Mouse (Mus musculus): ENCODE data around the gene Crybg2. TPM values are rescaled to one million over a fixed set of nuclear protein-coding genes. Genes with fewer than 3 reads are reported as not detected.

Crybg2 gene
- polyA plus RNA-seq, 1 experiment = 1.0 TPM

- Histone ChIP-seq H3K4me3 (ENCODE audit: insufficient read depth, low read depth, low read length) (no peak overlapping the region), H3K36me3 (ENCODE audit: control insufficient read depth, insufficient read depth, low read length) (no peaks in the 10 kb centered on the region), H3K27me3 (replicated peaks; ENCODE audit: control insufficient read depth, insufficient read depth, low read length) (no peaks in the 10 kb centered on the region), H3K27ac (ENCODE audit: insufficient read depth, low read depth, low read length) (no peak overlapping the region), H3K4me1 (ENCODE audit: control insufficient read depth, insufficient read depth, low read length) (no peaks in the 10 kb centered on the region)
- TF ChIP-seq POLR2A (IDR thresholded peaks at IDR 0.05; ENCODE audit: low read depth, low read length) (no peak), CTCF (conservative IDR thresholded peaks at IDR 0.05; ENCODE audit: insufficient read depth, insufficient read length, low read depth, low read length) (no peak)
- DNase-seq = no peak
- 30% methylated on average over 9 of the region's 9 CpGs for whole genome bisulfite sequencing
These were observed 19.1 kb upstream of the Crybg2 start for GRCm38 (mm10) chr4:134041317-134042123.

- WGBS = 53% methylated on average over 2 of the region's 2 CpGs
- H3K4me3 ChIP-seq (ENCODE audit: insufficient read depth, low read depth, low read length) = no peak overlapping the region
- no peak overlapping the region for H3K27ac ChIP-seq (ENCODE audit: insufficient read depth, low read depth, low read length)
- TF ChIP-seq POLR2A (IDR thresholded peaks at IDR 0.05; ENCODE audit: low read depth, low read length) (no peak), CTCF (conservative IDR thresholded peaks at IDR 0.05; ENCODE audit: insufficient read depth, insufficient read length, low read depth, low read length) (no peak)
- H3K36me3 ChIP-seq (ENCODE audit: control insufficient read depth, insufficient read depth, low read length) = no peaks in the 10 kb centered on the region
- no peaks in the 10 kb centered on the region for H3K27me3 ChIP-seq (replicated peaks; ENCODE audit: control insufficient read depth, insufficient read depth, low read length)
- no peaks in the 10 kb centered on the region for H3K4me1 ChIP-seq (ENCODE audit: control insufficient read depth, insufficient read depth, low read length)
- no peak for DNase-seq
These were observed 17.6 kb upstream of the Crybg2 start for GRCm38 (mm10) chr4:134043041-134043440.

DNA sequence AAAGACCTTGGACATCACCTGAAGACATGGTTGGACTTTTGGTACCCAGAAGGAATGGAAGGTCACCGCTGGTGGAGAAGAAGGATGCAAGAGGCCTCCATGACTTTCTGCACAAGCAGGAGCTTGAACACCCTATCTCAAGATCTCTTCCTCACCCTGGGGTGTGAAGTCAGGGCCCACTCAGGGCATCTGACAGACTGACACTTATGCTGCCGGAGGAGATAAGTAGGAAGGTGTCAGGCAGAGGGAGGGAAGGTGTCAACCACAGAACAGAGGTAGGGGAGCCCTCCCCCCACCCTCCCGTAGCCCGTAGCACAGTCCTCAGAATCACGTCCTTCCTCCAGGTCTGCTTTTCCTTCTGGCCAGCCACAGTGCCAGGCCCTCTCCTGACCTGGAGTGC lies 13.0 kb upstream of the Crybg2 start:
- TF ChIP-seq POLR2A (IDR thresholded peaks at IDR 0.05; ENCODE audit: low read depth, low read length) (no peak), CTCF (conservative IDR thresholded peaks at IDR 0.05; ENCODE audit: insufficient read depth, insufficient read length, low read depth, low read length) (no peak)
- Histone ChIP-seq H3K4me1 (ENCODE audit: control insufficient read depth, insufficient read depth, low read length) (no peaks in the 10 kb centered on the region), H3K27me3 (replicated peaks; ENCODE audit: control insufficient read depth, insufficient read depth, low read length) (no peaks in the 10 kb centered on the region), H3K4me3 (ENCODE audit: insufficient read depth, low read depth, low read length) (no peak overlapping the region), H3K27ac (ENCODE audit: insufficient read depth, low read depth, low read length) (no peak overlapping the region), H3K36me3 (ENCODE audit: control insufficient read depth, insufficient read depth, low read length) (no peaks in the 10 kb centered on the region)
- 70% methylated on average over 5 of the region's 5 CpGs for WGBS
- no peak for DNase-seq

GRCm38 (mm10) chr4:134051912-134052311 lies 8.7 kb upstream of the Crybg2 start:
- WGBS = 82% methylated on average over 5 of the region's 5 CpGs
- TF ChIP-seq POLR2A (IDR thresholded peaks at IDR 0.05; ENCODE audit: low read depth, low read length) (no peak), CTCF (conservative IDR thresholded peaks at IDR 0.05; ENCODE audit: insufficient read depth, insufficient read length, low read depth, low read length) (no peak)
- Histone ChIP-seq H3K4me3 (ENCODE audit: insufficient read depth, low read depth, low read length) (no peak overlapping the region), H3K4me1 (ENCODE audit: control insufficient read depth, insufficient read depth, low read length) (no peaks in the 10 kb centered on the region), H3K27ac (ENCODE audit: insufficient read depth, low read depth, low read length) (no peak overlapping the region), H3K36me3 (ENCODE audit: control insufficient read depth, insufficient read depth, low read length) (no peaks in the 10 kb centered on the region), H3K27me3 (replicated peaks; ENCODE audit: control insufficient read depth, insufficient read depth, low read length) (no peaks in the 10 kb centered on the region)
- DNase-seq = no peak

DNA sequence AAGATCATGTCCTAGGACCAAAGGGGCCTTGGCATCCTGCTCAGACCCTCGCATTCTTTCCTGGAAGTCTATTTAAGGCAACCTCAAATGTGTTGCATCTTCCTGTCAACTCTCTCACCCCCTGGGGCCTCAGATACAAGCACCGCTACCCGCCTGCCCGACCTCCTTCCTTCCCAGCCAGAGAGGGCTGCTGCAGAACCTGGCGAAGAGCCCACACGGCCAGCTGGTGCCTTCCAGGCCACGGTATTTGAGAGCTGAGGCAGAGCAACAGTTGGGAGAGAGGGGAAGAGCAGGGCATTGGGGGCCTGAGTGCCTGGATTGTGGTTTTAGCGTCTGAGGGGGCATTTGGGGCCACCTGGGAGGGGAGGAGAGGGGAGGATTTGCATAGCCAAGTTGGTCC lies 8.1 kb upstream of the Crybg2 start:
- no peak overlapping the region for H3K4me3 ChIP-seq (ENCODE audit: insufficient read depth, low read depth, low read length)
- no peak for DNase-seq
- no peaks in the 10 kb centered on the region for H3K36me3 ChIP-seq (ENCODE audit: control insufficient read depth, insufficient read depth, low read length)
- H3K27me3 ChIP-seq (replicated peaks; ENCODE audit: control insufficient read depth, insufficient read depth, low read length) = no peaks in the 10 kb centered on the region
- no peak overlapping the region for H3K27ac ChIP-seq (ENCODE audit: insufficient read depth, low read depth, low read length)
- no peak for TF ChIP-seq POLR2A (IDR thresholded peaks at IDR 0.05; ENCODE audit: low read depth, low read length)
- TF ChIP-seq CTCF (conservative IDR thresholded peaks at IDR 0.05; ENCODE audit: insufficient read depth, insufficient read length, low read depth, low read length) = no peak
- 33% methylated on average over 8 of the region's 8 CpGs for WGBS
- no peaks in the 10 kb centered on the region for H3K4me1 ChIP-seq (ENCODE audit: control insufficient read depth, insufficient read depth, low read length)

GRCm38 (mm10) chr4:134053538-134053937 lies 7.1 kb upstream of the Crybg2 start, which contains the start of gene Zfp683:
Gene Zfp683, plus strand, starts transcription at chr4:134053838.
- TF ChIP-seq CTCF (conservative IDR thresholded peaks at IDR 0.05; ENCODE audit: insufficient read depth, insufficient read length, low read depth, low read length) = no peak
- no peak for TF ChIP-seq POLR2A (IDR thresholded peaks at IDR 0.05; ENCODE audit: low read depth, low read length)
- Histone ChIP-seq H3K27ac (ENCODE audit: insufficient read depth, low read depth, low read length) (no peak within 1 kb of the TSS), H3K4me3 (ENCODE audit: insufficient read depth, low read depth, low read length) (no peak within 1 kb of the TSS)

DNA sequence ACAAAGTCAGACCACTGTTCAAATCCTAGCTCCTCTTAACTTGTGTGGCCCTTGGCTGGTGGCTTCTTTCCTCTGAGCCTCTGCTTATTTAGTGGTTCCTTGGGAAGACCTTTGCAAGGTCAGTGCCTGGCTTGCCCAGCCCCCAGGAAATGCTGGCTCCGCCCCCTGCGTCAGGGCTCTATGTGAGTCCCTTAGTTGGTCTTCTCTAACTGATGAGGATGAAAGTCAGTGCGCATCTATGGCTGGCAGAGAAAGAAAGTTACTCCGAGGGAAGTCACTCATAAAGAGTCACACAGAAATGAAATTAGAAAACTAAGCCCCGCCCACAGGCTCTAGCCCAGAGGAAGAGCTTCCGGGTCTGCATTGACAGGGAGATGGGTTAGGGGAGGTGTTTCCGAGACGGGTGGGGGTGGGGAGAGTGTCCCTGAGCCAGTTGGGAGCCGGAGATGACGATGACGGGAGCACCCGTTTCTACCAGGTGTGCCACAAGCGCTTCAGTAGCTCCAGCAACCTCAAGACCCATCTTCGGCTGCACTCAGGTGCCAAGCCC lies 2.4 kb upstream of the Crybg2 start:
- no peak for DNase-seq
- H3K27me3 ChIP-seq (replicated peaks; ENCODE audit: control insufficient read depth, insufficient read depth, low read length) = no peaks in the 10 kb centered on the region
- no peaks in the 10 kb centered on the region for H3K4me1 ChIP-seq (ENCODE audit: control insufficient read depth, insufficient read depth, low read length)
- H3K4me3 ChIP-seq (ENCODE audit: insufficient read depth, low read depth, low read length) = no peak overlapping the region
- TF ChIP-seq POLR2A (IDR thresholded peaks at IDR 0.05; ENCODE audit: low read depth, low read length) (no peak), CTCF (conservative IDR thresholded peaks at IDR 0.05; ENCODE audit: insufficient read depth, insufficient read length, low read depth, low read length) (no peak)
- WGBS = 27% methylated on average over 14 of the region's 14 CpGs
- H3K36me3 ChIP-seq (ENCODE audit: control insufficient read depth, insufficient read depth, low read length) = no peaks in the 10 kb centered on the region
- H3K27ac ChIP-seq (ENCODE audit: insufficient read depth, low read depth, low read length) = no peak overlapping the region

More at GRCm38 (mm10) chr4:134053538-134053937, 7.1 kb upstream of the Crybg2 start, which contains the start of gene Zfp683:
- Histone ChIP-seq H3K27me3 (replicated peaks; ENCODE audit: control insufficient read depth, insufficient read depth, low read length) (no peaks in the 10 kb centered on the region), H3K4me1 (ENCODE audit: control insufficient read depth, insufficient read depth, low read length) (no peaks in the 10 kb centered on the region), H3K36me3 (ENCODE audit: control insufficient read depth, insufficient read depth, low read length) (no peaks in the 10 kb centered on the region)
- no peak for DNase-seq
- WGBS = 95% methylated on average over 3 of the region's 3 CpGs

All from kidney, adult 2 months (tissue).